Mouse (Mus musculus) cerebellum, postnatal 4 days (tissue): ENCODE measurements at regions not wholly inside any gene's neighbourhood (a gene's known extent, or its start where the extent isn't known, plus 50 kb on each side); places are given as distances from the start of the nearest gene placed in this dataset.

Experiments used
- DNase-seq, 2 experiments: peaks; one replicate each; pipeline ENCODE4 v3.0.0; 2022; ENCODE audit warnings: low spot score in 2 of 2, mixed read lengths in 1 of 2

- no peak for DNase-seq
Observed at GRCm38 (mm10) chr16:50709727-50710126, 118.8 kb upstream of the Ccdc54 start.

- peak in 1 of 2 experiments; percentile 19 for DNase-seq
Observed at GRCm38 (mm10) chr16:50707906-50708305, 117.0 kb upstream of the Ccdc54 start.

- no peak for DNase-seq
Observed at GRCm38 (mm10) chr16:50705921-50706320, 115.0 kb upstream of the Ccdc54 start.

GRCm38 (mm10) chr16:50700811-50701517 lies 110.0 kb upstream of the Ccdc54 start:
- DNase-seq, result no peak

GRCm38 (mm10) chr16:50700123-50700522 lies 109.2 kb upstream of the Ccdc54 start:
- no peak for DNase-seq

- no peak for DNase-seq
Observed at GRCm38 (mm10) chr16:50697722-50698121, 106.8 kb upstream of the Ccdc54 start.

DNA sequence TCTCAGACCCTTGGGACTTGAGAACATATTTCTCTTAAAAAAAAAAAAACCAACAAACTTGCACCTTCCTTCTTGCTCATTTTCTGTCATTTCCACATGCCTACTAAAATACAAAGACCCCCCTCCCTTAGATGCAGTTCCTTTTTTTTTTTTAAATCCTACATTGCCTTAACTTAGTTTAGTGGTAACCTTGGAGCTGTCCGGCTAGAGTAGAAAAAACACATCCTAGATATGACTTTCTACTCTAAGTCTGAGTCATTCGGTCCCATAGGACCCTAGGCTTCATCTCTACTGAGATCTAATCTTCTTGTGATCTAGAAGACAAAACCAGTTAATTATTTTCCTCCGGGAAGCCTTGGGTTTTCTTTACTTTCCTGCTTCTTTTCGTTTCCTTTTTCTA lies 105.1 kb upstream of the Ccdc54 start:
- no peak for DNase-seq

DNA sequence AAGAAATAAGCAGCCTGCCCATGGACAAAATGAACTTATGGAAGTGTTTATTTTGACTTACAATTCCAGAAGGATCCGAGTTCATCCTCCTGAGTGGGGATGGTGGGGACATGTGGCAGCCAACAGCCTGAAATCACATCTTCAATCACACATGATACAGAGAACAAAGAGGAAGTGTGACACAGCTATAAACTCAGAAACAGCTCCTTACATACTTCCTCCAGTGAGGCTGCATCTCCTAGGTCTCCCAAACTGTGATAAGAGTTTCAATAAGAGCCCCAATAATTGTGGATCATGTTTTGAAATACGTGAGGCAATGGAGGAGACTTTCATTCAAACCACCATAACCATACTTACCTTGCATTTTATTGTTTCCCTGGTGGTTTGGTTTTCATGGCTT lies 103.1 kb upstream of the Ccdc54 start:
- no peak for DNase-seq

- DNase-seq, result no peak
Observed at GRCm38 (mm10) chr16:50690818-50691217, 99.9 kb upstream of the Ccdc54 start.

- no peak for DNase-seq
Observed at GRCm38 (mm10) chr16:50689525-50689924, 98.6 kb upstream of the Ccdc54 start.

GRCm38 (mm10) chr16:50688818-50689506 lies 98.0 kb upstream of the Ccdc54 start:
- no peak for DNase-seq

GRCm38 (mm10) chr16:50679698-50680097 lies 88.7 kb upstream of the Ccdc54 start:
- DNase-seq, result no peak

- DNase-seq, result no peak
Observed at GRCm38 (mm10) chr16:50673339-50673738, 82.4 kb upstream of the Ccdc54 start.

GRCm38 (mm10) chr16:50672713-50673112 lies 81.8 kb upstream of the Ccdc54 start:
- DNase-seq, result no peak

GRCm38 (mm10) chr16:50671170-50671569 lies 80.2 kb upstream of the Ccdc54 start:
- no peak for DNase-seq

GRCm38 (mm10) chr16:50664240-50664639 lies 73.3 kb upstream of the Ccdc54 start:
- no peak for DNase-seq
